Mouse (Mus musculus): ENCODE data around the gene Pnpla6. TPM values are rescaled to one million over a fixed set of nuclear protein-coding genes. Genes with fewer than 3 reads are reported as not detected.

Gene Pnpla6
- polyA plus RNA-seq, 1 experiment from 2014 or later: 15.8 TPM

DNA sequence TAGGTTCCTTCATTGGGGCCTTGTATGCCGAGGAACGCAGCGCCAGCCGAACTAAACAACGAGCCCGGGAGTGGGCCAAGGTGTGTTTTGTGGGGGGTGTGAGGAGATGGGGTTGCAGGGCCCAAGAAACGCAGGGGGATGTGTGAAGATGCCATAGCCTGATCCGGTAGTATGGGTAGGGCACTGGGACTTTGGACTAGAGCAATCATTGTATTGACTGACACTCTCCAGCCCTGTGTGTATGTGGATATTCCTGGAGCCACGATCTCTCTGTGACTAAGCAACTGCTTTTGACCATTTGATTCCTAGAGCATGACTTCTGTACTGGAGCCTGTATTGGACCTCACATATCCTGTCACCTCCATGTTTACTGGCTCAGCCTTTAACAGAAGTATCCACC, 21.8 kb downstream of the Pnpla6 start:
- no peak overlapping the region for H3K9ac ChIP-seq (ENCODE audit: low read length)
- no peaks in the 10 kb centered on the region for H3K4me1 ChIP-seq (ENCODE audit: control insufficient read depth in 2 of 2, insufficient read depth in 2 of 2, low read length in 2 of 2)
- H3K36me3 ChIP-seq (ENCODE audit: control insufficient read depth, insufficient read depth, low read length): peaks cover 75% of the 10 kb centered on the region
- 93% methylated on average over 9 of the region's 9 CpGs for WGBS
- H3K27ac ChIP-seq (replicated peaks in 1 of 2; ENCODE audit: control insufficient read depth in 1 of 2, insufficient read depth in 1 of 2, low read depth in 2 of 2, low read length in 2 of 2): no peak overlapping the region
- H3K4me2 ChIP-seq (ENCODE audit: low read length): no peak overlapping the region
- no peaks in the 10 kb centered on the region for H3K9me3 ChIP-seq (ENCODE audit: control insufficient read depth, low read length)
- no peak; the same call in 1 of the 2 replicates for ATAC-seq (ENCODE audit: insufficient number of reproducible peaks, insufficient read depth, low FRiP score, low read depth)
- no peak overlapping the region for H3K4me3 ChIP-seq (ENCODE audit: control insufficient read depth in 1 of 2, insufficient read depth in 1 of 2, low read depth in 1 of 2, low read length in 2 of 2)
- no peaks in the 10 kb centered on the region for H3K27me3 ChIP-seq (ENCODE audit: control insufficient read depth, insufficient read depth, low read length)

DNA sequence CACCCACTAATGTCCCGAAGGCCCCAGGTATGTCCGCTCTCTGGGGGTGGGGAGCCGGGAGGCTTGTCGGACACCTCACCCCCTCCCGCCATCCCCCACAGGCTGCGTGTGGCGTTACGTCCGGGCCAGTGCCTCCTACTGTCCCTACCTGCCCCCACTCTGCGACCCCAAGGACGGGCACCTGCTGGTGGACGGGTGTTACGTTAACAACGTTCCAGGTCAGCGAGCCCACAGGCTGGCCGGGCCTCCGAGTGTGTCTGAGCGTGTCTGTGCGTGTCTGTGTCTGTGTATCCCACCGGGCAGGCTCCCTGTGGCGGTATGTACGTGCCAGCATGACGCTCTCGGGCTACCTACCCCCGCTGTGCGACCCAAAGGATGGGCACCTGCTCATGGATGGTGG, 22.5 kb downstream of the Pnpla6 start:
- Histone ChIP-seq H3K9ac (ENCODE audit: low read length) (no peak overlapping the region), H3K27me3 (ENCODE audit: control insufficient read depth, insufficient read depth, low read length) (no peaks in the 10 kb centered on the region), H3K4me1 (ENCODE audit: control insufficient read depth in 2 of 2, insufficient read depth in 2 of 2, low read length in 2 of 2) (no peaks in the 10 kb centered on the region), H3K36me3 (ENCODE audit: control insufficient read depth, insufficient read depth, low read length) (peaks cover 74% of the 10 kb centered on the region), H3K4me2 (ENCODE audit: low read length) (no peak overlapping the region), H3K27ac (replicated peaks in 1 of 2; ENCODE audit: control insufficient read depth in 1 of 2, insufficient read depth in 1 of 2, low read depth in 2 of 2, low read length in 2 of 2) (no peak overlapping the region), H3K9me3 (ENCODE audit: control insufficient read depth, low read length) (no peaks in the 10 kb centered on the region), H3K4me3 (ENCODE audit: control insufficient read depth in 1 of 2, insufficient read depth in 1 of 2, low read depth in 1 of 2, low read length in 2 of 2) (no peak overlapping the region)
- no peak for ATAC-seq (ENCODE audit: insufficient number of reproducible peaks, insufficient read depth, low FRiP score, low read depth)
- 93% methylated on average over 26 of the region's 26 CpGs for WGBS

DNA sequence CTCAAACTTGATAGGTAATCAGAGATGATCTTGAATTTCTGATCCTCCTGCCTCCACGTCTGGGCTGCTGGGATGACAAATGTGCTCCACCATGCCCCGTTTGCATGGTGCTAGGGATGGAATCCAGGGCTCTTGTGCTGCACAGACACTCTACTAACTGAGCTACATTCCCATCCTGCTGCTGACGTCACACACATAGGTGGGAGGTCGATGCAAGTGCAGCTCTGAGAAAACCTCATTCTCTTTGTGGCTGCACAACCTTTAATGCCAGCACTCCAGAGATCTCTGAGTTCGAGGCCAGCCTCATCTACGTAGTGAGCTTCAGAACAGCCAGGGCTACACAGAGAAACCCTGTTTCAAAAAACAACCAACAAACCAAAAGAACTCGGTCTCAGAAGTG, 24.0 kb downstream of the Pnpla6 start:
- H3K27me3 ChIP-seq (ENCODE audit: control insufficient read depth, insufficient read depth, low read length): no peaks in the 10 kb centered on the region
- WGBS: 68% methylated on average over 7 of the region's 7 CpGs
- H3K9me3 ChIP-seq (ENCODE audit: control insufficient read depth, low read length): no peaks in the 10 kb centered on the region
- no peak overlapping the region for H3K4me3 ChIP-seq (ENCODE audit: control insufficient read depth in 1 of 2, insufficient read depth in 1 of 2, low read depth in 1 of 2, low read length in 2 of 2)
- peaks cover 85% of the 10 kb centered on the region for H3K36me3 ChIP-seq (ENCODE audit: control insufficient read depth, insufficient read depth, low read length)
- no peaks in the 10 kb centered on the region for H3K4me1 ChIP-seq (ENCODE audit: control insufficient read depth in 2 of 2, insufficient read depth in 2 of 2, low read length in 2 of 2)
- no peak for ATAC-seq (ENCODE audit: insufficient number of reproducible peaks, insufficient read depth, low FRiP score, low read depth)
- no peak overlapping the region for H3K4me2 ChIP-seq (ENCODE audit: low read length)
- H3K9ac ChIP-seq (ENCODE audit: low read length): no peak overlapping the region
- H3K27ac ChIP-seq (replicated peaks in 1 of 2; ENCODE audit: control insufficient read depth in 1 of 2, insufficient read depth in 1 of 2, low read depth in 2 of 2, low read length in 2 of 2): no peak overlapping the region

DNA sequence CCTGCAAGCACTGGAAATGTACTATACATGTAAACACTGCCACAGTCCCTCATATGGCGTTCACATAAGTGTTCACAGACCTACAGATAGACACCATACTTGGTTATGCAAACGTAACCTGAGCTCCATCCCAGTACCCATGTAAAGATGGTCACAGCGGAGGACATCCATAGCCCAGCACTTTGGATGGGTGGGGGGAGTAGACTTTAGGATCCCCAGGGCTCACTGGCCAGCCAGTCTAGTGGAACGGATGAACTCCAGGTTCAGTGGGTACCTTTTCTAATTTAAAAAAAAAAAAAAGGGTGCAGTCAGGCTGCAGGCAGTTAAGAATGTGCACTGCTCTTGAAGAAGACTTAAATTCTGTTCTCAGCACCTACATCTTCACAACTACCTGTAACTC, 24.9 kb downstream of the Pnpla6 start:
- no peak overlapping the region for H3K4me3 ChIP-seq (ENCODE audit: control insufficient read depth in 1 of 2, insufficient read depth in 1 of 2, low read depth in 1 of 2, low read length in 2 of 2)
- no peak overlapping the region for H3K4me2 ChIP-seq (ENCODE audit: low read length)
- 90% methylated on average over 4 of the region's 4 CpGs for WGBS
- no peak overlapping the region for H3K27ac ChIP-seq (replicated peaks in 1 of 2; ENCODE audit: control insufficient read depth in 1 of 2, insufficient read depth in 1 of 2, low read depth in 2 of 2, low read length in 2 of 2)
- H3K9ac ChIP-seq (ENCODE audit: low read length): no peak overlapping the region
- peaks cover 93% of the 10 kb centered on the region for H3K36me3 ChIP-seq (ENCODE audit: control insufficient read depth, insufficient read depth, low read length)
- H3K4me1 ChIP-seq (ENCODE audit: control insufficient read depth in 2 of 2, insufficient read depth in 2 of 2, low read length in 2 of 2): no peaks in the 10 kb centered on the region
- H3K27me3 ChIP-seq (ENCODE audit: control insufficient read depth, insufficient read depth, low read length): no peaks in the 10 kb centered on the region
- H3K9me3 ChIP-seq (ENCODE audit: control insufficient read depth, low read length): no peaks in the 10 kb centered on the region
- no peak for ATAC-seq (ENCODE audit: insufficient number of reproducible peaks, insufficient read depth, low FRiP score, low read depth)

DNA sequence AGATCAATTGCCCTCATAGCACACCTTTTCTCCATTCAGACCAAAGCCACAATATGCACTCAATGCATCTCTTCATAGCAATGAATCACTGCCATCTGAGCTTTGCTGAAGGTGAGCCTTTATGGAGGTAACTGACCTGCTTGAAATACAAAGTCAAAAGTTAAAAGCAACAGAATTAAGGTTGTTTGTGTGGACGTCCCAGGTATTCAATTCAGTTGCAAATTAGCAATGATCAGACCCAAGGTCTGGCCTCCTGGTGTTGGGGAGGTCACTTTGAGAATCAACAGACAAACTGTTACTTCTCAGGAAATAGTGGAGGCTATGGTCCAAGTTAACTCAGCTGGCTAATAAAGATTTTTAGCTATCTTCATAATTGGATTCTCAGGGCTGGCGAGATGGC, 31.3 kb downstream of the Pnpla6 start:
- ATAC-seq (ENCODE audit: insufficient number of reproducible peaks, insufficient read depth, low FRiP score, low read depth): no peak

DNA sequence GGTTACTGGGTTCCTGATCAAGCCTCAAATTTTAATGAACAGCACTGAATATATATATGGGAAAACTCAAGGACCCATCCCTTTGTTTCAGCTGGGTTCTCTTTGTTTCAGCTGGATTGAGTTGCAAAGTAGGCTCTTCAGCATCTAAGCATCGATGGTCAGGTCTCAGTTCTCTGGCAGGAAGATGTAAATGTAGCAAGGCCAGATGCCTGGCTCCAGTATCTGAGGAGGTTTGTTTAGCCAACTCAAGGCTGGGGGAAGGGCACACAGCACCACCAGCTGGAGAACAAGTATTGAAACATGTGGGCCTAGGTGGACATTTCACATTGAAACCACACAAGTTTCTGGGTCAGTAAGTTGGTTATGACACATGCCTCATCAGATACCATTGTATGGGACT, 37.1 kb downstream of the Pnpla6 start:
- no peak for ATAC-seq (ENCODE audit: insufficient number of reproducible peaks, insufficient read depth, low FRiP score, low read depth)
- 85% methylated on average over 1 of the region's 1 CpGs for WGBS

More for the DNA sequence above, 31.3 kb downstream of the Pnpla6 start:
- no peak overlapping the region for H3K4me2 ChIP-seq (ENCODE audit: low read length)
- H3K27ac ChIP-seq (replicated peaks in 1 of 2; ENCODE audit: control insufficient read depth in 1 of 2, insufficient read depth in 1 of 2, low read depth in 2 of 2, low read length in 2 of 2): no peak overlapping the region
- WGBS: 84% methylated on average over 2 of the region's 2 CpGs
- H3K4me3 ChIP-seq (ENCODE audit: control insufficient read depth in 1 of 2, insufficient read depth in 1 of 2, low read depth in 1 of 2, low read length in 2 of 2): no peak overlapping the region
- no peak overlapping the region for H3K9ac ChIP-seq (ENCODE audit: low read length)
- H3K4me1 ChIP-seq (ENCODE audit: control insufficient read depth in 2 of 2, insufficient read depth in 2 of 2, low read length in 2 of 2): no peaks in the 10 kb centered on the region
- no peaks in the 10 kb centered on the region for H3K27me3 ChIP-seq (ENCODE audit: control insufficient read depth, insufficient read depth, low read length)
- H3K36me3 ChIP-seq (ENCODE audit: control insufficient read depth, insufficient read depth, low read length): peaks cover 35% of the 10 kb centered on the region
- no peaks in the 10 kb centered on the region for H3K9me3 ChIP-seq (ENCODE audit: control insufficient read depth, low read length)

DNA sequence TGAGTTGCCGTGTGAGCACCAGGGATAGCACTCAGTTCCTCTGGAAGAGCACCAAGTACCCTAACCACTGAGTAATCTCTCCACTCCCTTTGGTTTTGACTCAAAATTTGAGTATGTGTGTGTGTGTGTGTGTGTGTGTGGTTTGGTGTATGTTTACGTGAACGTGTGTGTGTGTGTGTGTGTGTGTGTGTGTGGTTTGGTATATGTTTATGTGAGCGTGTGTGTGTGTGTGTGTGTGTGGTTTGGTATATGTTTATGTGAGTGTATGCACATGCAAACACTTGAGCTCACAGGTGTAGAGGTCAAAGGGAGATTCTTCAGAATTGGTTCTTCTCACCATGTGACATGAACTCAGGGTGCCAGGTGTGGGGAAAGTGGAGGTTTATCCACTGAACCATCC, 40.9 kb downstream of the Pnpla6 start:
- WGBS: 62% methylated on average over 4 of the region's 4 CpGs
- H3K4me1 ChIP-seq (ENCODE audit: control insufficient read depth in 2 of 2, insufficient read depth in 2 of 2, low read length in 2 of 2): no peaks in the 10 kb centered on the region
- no peak overlapping the region for H3K4me2 ChIP-seq (ENCODE audit: low read length)
- no peaks in the 10 kb centered on the region for H3K36me3 ChIP-seq (ENCODE audit: control insufficient read depth, insufficient read depth, low read length)
- H3K9ac ChIP-seq (ENCODE audit: low read length): no peak overlapping the region
- H3K27ac ChIP-seq (replicated peaks in 1 of 2; ENCODE audit: control insufficient read depth in 1 of 2, insufficient read depth in 1 of 2, low read depth in 2 of 2, low read length in 2 of 2): no peak overlapping the region
- no peaks in the 10 kb centered on the region for H3K9me3 ChIP-seq (ENCODE audit: control insufficient read depth, low read length)
- ATAC-seq (ENCODE audit: insufficient number of reproducible peaks, insufficient read depth, low FRiP score, low read depth): peak; percentile 79; the same call in 1 of the 2 replicates
- no peak overlapping the region for H3K4me3 ChIP-seq (ENCODE audit: control insufficient read depth in 1 of 2, insufficient read depth in 1 of 2, low read depth in 1 of 2, low read length in 2 of 2)
- H3K27me3 ChIP-seq (ENCODE audit: control insufficient read depth, insufficient read depth, low read length): no peaks in the 10 kb centered on the region

More for the DNA sequence above, 37.1 kb downstream of the Pnpla6 start:
- Histone ChIP-seq H3K36me3 (ENCODE audit: control insufficient read depth, insufficient read depth, low read length) (no peaks in the 10 kb centered on the region), H3K4me1 (ENCODE audit: control insufficient read depth in 2 of 2, insufficient read depth in 2 of 2, low read length in 2 of 2) (no peaks in the 10 kb centered on the region), H3K27me3 (ENCODE audit: control insufficient read depth, insufficient read depth, low read length) (no peaks in the 10 kb centered on the region), H3K27ac (replicated peaks in 1 of 2; ENCODE audit: control insufficient read depth in 1 of 2, insufficient read depth in 1 of 2, low read depth in 2 of 2, low read length in 2 of 2) (no peak overlapping the region), H3K4me2 (ENCODE audit: low read length) (no peak overlapping the region), H3K9me3 (ENCODE audit: control insufficient read depth, low read length) (no peaks in the 10 kb centered on the region), H3K9ac (ENCODE audit: low read length) (no peak overlapping the region), H3K4me3 (ENCODE audit: control insufficient read depth in 1 of 2, insufficient read depth in 1 of 2, low read depth in 1 of 2, low read length in 2 of 2) (no peak overlapping the region)

DNA sequence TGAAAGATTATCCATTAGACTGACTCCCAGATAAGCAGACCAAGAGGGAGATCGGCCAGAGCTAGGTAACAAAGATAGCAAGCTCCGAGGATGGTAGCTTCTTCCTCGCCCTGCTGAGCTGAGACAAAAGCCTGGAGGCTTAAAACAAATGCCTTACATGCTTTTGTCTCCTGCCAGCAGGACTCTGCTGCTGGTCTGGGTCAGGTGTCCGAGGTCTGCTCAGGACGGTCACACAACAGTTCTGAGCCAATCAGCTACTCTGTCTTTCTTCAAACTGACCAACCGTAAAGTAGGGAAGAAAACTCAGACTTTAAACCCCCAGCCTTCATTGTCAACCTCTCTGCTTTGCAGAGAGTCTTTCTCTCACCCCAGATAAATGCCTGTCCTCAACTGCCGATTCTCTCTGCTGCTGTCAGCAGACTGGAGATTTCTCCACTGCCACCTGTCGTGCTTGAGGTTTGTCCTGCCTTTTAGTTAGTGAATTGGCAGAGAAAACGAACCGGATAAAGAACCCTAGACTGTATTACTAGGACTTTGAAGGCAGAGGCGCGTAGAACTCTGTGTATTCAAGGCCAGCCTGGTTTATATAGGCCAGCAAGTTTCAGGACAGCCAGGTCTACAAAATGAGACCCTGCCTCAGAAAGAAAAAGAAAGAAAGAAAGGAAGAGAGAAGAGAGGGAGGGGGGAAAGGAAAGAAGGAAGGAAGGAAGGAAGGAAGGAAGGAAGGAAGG, 52.6 kb downstream of the Pnpla6 start, which contains the start of gene C330021F23Rik:
C330021F23Rik (plus strand) TSS at position 350 of the 731 bp plus-strand sequence.
- H3K27me3 ChIP-seq (ENCODE audit: control insufficient read depth, insufficient read depth, low read length): no peaks in the 10 kb centered on the region
- 3% methylated on average over 12 of the region's 12 CpGs for WGBS
- peaks cover 0 to 4% of the 10 kb centered on the region in 2 experiments; a peak in 1 of 4 replicates for H3K4me1 ChIP-seq (ENCODE audit: control insufficient read depth in 2 of 2, insufficient read depth in 2 of 2, low read length in 2 of 2)
- peak within 1 kb of the TSS; percentile 60 for H3K4me2 ChIP-seq (ENCODE audit: low read length)
- peak within 1 kb of the TSS; percentile 52 for H3K9ac ChIP-seq (ENCODE audit: low read length)
- no peaks in the 10 kb centered on the region for H3K36me3 ChIP-seq (ENCODE audit: control insufficient read depth, insufficient read depth, low read length)
- no peaks in the 10 kb centered on the region for H3K9me3 ChIP-seq (ENCODE audit: control insufficient read depth, low read length)
- H3K27ac ChIP-seq (replicated peaks in 1 of 2; ENCODE audit: control insufficient read depth in 1 of 2, insufficient read depth in 1 of 2, low read depth in 2 of 2, low read length in 2 of 2): peak within 1 kb of the TSS in 1 of 2 experiments; percentile 6; a peak in 2 of 4 replicates
- 0 out of 2 replicates have a peak, but pooled peaks have one; percentile 43 for ATAC-seq (ENCODE audit: insufficient number of reproducible peaks, insufficient read depth, low FRiP score, low read depth)
- peak within 1 kb of the TSS; percentile 23 to 24 for H3K4me3 ChIP-seq (ENCODE audit: control insufficient read depth in 1 of 2, insufficient read depth in 1 of 2, low read depth in 1 of 2, low read length in 2 of 2)

All from heart, embryonic 14.5 days (tissue).